Mouse (Mus musculus) liver, adult 2 months (tissue): ENCODE results near the gene Dct.

ENCODE experiments used
- CTCF ChIP-seq: fragments of 200-500 bp; IDR thresholded peaks from 2 replicates; pipeline ENCODE4 v1.5.1; 2011; ENCODE audit warnings: low read depth, low read length, control low read depth
- POLR2A ChIP-seq: fragments of 200-500 bp; IDR thresholded peaks from 2 replicates; pipeline ENCODE4 v1.6.1; 2011; ENCODE audit warnings: low read length, control low read depth; ENCODE audit not compliant: insufficient read depth; ENCODE audit errors: extremely low read depth

DNA sequence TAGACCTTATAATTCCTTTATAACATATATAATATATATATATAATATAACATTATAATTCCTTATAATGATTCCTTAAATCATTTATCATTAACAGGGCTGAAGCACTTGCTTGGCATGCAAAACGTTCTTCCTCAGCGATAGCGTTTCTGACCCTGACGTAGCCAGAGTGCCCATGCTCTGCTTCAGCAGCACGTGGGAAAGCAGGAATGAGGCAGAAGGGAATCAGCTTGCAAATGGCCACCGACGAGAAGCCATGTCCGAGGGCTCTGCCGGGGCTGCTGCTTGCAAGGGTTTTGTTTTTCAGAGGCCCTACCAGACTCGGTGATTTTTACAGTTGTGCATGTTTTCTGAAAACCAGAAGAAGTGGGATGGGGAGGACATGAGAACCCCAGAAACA, 1.6 kb downstream of the Dct start:
- TF ChIP-seq CTCF (no peak), POLR2A (no peak)
